Mouse (Mus musculus): Measurements from ENCODE around the gene Ikbke.

The Ikbke gene

DNA sequence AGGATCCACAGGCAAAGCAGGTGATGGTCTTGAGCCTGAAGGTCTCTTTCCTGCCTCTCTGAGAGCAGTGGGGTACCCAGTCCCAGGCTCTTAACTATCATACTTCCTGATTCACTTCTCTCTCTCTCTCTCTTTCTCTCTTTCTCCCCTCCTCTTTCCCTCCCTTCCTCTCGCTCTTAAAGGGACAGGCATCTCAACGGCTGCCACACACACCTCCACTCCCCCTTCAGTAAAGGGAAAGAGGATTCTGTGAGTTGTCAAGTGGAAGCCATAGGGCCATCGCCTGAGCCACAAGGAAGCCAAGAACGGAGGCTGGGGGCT is at the start of gene Ikbke:
Gene Ikbke (minus strand): TSS at position 151 of the 321 bp plus-strand sequence.
- no peak for DNase-seq

DNA sequence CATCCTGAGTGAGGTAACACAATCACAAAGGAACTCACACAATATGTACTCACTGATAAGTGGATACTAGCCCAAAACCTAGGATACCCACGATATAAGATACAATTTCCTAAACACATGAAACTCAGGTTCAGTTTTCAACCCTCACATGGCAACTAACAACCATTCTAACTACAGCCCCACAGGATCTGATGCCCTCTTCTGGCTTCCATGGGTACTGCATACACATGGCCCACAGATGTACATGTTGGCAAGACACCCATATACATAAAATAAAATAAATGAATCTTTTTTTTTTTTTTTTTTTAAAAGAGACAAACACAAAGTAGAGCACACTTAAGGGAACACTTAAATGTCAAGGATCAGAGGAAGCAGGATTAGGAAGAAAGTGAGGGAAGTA is 49.7 kb upstream of the Ikbke start:
- DNase-seq = peak in 1 of 2 experiments; percentile 46

DNA sequence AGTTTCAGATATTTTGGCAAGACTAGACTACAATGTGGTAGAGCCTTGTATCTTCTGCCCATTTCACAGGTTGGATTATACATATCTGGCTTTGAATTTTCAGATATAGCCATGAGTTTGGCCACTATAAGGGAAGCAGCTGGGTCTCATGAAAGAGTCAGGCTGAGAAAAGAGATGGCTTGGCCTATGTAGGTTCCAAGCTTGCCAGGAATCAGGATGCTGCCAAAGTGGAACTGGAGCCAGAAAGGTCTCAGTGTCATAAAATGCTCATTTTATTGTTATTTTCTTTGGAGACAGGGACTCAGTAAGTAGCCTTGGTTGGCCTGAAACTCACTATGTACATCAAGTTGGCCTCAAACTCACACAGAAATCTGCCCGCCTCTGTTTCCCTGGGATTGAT is 47.8 kb upstream of the Ikbke start:
- peak; percentile 61 to 77 for DNase-seq

DNA sequence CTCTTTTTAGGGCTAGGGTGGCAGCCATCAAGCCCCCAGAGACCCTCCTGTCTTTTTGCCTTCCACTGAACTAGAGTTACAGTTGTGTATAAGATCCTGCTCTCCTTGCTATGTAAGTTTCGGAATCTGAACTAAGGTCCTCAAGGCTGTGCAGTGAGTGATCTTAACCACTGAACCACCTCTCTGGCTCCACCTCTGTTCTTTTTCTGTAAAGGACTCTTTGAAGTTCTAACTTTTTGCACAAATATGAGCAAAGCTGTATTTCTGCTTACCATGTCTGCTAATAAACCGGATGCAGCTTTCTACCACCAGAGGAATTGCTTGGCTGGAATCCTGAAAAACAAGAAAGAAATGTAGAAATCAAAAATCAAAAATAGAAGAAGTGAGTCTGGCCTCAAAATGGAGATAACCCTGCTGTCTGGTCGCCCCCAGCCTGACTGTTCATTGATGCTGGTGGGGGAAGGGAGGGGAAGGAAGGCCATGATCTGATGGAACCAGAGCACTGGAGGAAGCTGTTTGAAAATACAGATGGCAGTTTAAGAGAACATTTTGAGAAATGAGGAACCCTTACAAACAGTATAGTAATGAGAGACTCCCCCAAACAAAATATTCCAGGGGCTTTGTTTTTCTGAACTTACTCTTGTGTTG is 45.5 kb upstream of the Ikbke start:
- DNase-seq = no peak

DNA sequence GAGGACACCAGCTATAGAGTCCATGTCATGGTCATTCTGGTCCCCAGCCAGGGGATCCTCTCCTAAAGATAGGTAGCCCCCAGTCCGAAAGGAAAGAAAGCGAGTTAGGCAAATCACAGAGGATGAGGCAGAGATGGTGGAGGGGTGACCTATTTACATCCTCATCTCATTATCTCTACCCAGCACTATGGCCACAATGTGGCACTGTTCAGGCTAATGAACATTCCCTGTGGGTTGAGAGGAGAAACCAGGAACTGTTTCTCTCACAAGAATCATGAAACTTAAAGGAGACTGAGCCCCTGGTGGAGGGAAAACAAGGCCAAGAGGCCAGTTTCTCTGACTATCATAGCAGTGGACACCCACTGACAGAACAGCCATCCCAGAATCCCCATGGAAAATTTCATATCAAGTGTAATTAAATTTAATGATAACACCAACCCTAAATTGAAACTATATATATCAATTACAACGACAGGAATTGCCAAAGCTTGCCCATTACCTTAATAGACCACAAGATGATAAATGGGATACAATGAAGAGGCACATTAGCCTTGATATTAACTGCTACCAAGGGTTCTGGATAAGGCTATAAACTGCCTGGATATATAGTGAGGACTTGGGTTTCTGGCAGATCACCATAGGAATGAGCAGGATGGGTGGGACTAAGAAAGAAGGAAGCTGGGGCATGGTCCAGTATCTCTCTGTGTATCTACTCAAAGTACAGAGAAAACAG is 40.4 kb upstream of the Ikbke start:
- no peak for DNase-seq

DNA sequence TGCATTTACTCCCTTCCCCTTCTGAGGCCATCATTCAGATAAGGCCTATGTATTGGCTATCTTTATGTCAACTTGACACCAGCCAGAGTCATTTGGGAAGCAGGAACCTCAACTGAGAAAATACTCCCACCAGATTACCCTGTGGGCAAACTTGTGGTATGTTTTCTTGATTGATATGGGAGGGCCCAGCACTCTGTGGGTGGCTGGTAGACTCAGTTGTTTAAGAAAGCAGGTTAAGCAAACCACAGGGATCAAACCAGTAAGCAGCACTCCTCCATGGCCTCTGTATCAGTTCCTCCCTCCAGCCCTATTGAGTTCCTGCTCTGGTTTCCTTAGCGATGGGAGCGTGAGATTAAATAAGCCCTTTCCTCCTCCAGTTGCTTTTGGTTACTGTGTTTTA is 39.0 kb upstream of the Ikbke start:
- no peak for DNase-seq

DNA sequence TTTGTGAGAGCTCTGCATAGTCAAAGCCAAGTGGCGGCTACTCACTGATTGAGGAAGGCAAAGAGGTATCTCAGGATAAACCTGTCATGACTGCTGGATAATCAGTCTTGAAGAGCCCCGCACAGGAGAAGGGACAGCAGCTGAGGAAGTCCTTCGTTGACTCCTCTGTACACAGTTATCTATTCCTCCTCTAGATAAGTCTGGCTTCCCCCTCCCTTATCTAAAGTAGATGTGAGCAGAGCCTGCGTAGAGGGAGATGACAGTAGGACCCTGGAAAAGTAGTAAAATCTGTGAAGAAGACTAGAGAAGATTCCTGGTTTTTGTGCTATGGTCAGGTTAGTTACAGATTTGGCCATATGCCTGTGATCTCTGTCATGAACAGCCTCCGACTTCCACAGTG is 38.2 kb upstream of the Ikbke start:
- DNase-seq = no peak

DNA sequence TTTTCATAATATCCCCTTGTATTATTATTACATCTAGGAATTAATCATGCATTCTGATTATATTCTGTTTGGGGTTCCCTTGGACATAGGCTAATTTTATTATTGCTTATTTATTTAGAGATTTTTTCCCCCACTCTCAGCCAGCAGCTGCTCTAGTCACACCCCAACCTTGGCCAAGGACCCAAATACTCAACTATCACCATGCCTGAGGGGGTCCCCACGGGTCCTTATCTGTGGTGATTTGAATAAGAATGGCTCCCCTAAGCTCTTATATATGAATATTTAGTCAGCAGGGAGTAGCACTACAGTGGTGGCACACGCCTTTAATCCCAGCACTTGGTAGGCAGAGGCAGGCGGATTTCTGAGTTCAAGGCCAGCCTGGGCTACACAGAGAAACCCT is 31.9 kb upstream of the Ikbke start:
- peak in 1 of 2 experiments; percentile 38 for DNase-seq

DNA sequence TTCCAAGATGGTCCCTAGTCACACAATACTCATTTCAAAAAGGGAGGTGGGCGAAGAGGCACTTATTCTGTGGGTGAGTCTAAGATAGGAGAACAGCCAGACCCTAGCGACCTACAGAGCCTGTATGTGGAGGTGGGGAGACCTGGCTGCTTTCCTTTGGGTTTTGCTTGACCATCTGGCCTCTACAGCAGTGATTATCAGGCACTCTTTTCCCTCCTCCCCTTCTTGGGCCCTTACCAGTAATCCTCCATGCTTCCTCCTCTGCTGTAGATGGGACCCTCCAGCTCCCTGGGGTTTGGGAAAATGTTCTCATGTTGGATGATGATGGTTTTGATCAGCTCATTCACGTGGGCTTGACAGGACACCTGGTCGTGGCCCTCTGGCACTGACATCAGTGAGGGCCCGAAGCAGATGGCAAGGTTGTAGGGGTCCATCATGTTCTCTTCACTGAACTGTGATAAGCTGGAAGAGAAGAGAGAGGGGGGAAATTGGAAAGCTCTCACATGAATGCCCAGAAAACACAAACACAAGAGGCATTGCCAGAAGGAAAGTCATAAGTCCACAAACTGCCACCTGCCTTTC is 30.9 kb upstream of the Ikbke start:
- peak; percentile 93 to 98 for DNase-seq

DNA sequence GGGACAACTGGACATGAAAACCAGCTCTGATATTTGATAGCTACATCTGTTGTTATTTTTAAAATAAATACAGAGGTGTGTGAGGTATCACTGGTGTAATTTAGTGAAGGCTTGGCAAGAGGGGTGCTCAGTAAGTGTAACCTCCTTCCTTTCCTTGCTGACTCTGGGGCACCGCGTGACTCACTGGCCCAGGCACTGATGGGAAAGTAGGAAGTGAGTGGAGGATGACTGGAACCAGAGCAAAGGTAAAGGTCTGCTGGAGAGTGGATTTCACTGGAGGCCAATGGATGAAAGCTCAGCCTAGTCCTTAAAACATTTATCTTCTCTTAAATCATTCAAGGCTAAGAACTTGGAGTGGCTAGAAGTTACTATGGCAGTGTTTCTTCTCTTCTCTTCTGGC is 21.3 kb upstream of the Ikbke start:
- no peak for DNase-seq

DNA sequence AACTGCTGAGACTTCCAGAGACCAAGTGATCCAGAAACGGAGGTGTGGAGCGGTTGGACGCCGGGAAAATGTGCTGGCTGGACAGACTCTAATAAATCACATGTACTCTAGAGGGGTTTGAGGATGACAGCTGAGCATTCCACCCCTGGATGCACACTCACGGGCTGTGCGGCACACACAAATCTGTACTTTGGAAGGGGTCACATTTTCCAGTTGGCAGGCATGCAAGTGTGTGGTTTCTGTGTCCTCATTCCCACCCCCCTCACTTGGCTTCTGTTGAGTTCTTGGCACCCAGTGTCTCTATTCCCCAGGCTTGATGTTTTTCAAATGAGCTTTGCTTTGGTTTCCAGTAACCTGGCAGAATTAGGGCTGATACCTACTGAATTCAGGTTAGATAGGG is 20.4 kb upstream of the Ikbke start:
- DNase-seq = peak; percentile 89

DNA sequence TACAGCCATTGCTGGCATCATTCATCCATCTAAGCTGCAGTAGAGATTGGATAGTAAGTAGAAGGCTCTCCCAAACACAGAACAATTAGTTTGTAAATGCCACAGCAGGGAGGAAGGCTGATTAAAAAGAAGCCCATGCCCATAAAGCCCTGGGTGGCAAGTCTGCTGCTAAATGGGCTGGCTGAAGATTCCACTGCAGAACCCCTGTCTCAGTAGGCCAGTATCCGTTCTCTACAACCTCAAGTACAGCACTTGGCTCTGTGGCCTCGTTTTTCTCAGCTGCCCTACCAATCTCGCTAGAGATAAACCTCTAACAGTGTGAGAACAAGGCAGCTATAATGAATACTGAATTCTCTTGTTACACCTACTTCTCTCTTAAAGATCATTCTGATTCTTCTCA is 19.8 kb upstream of the Ikbke start:
- DNase-seq = no peak

DNA sequence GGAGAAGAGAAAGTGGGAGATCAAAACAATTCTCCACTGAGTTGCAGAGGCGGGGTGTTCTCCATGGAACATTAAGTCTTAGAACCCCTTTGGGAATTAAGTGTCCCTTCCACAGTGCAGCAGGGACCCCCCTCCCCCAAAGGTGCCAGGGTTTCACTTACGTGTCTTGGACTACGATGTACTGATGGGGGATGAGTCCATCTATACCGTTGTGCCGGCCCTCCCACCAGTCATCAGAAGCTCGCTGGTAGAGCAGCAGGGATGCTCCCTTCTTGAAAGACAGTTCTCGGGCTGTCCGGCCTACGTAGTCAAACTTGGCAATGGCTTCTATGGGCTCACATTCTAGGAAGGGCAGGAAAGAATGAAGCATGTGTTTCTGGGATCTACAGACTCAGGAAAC is 18.8 kb upstream of the Ikbke start:
- DNase-seq = no peak

DNA sequence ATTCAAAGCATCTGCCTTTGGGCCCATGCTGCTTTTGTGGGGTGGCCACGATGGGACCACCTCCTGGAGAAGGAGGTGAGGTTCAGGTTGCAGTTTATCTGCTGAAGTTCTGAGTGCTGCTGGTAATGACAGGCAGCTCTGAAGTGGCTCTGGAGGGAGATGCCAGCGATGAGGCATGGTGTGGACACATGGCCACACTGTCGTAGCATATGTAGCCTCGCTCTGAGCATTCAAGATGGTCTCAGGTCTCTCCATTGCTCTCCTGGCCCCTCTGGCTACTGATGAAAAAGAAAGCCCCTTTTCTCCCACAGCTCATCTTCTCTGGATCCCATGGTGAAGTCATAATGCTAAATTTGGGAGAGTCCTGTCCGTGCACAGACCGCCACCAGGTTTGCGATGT is 17.3 kb upstream of the Ikbke start:
- no peak for DNase-seq

DNA sequence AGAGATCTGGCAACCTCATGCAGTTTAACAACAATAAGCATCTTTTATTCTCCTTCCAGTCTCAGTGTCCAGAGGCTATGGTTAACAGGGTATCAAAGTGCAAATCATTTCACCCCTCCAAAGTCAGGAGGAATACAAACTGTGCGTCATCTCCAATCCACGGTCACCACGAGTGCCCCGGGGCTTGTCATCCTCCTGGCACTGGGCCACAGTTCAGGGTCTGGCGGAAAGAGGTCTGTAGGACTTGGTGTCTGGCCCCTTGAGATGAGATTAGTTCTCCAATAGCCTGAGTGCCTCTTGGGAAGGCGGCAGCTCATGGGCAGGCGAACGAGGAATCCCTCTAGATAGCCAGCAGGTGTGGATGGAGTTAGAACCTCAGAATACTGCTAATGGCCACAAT is 15.8 kb upstream of the Ikbke start:
- DNase-seq = peak; percentile 66 to 74

DNA sequence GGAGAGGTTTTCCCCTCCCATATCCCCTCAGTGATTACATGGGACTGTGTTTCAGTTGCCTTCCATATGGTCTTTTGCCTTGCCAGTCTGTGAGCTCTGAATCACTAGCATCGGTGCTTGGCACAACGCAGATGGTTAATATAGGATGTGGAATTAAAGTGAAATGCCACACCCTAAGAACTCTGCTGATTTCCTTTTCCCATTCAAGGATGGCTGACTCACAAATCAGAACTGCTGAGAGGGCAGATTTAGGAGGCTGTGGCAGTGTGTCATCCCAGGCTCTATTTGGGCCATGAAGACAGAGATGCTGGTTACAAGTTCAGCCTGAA is 14.5 kb upstream of the Ikbke start:
- DNase-seq = no peak

DNA sequence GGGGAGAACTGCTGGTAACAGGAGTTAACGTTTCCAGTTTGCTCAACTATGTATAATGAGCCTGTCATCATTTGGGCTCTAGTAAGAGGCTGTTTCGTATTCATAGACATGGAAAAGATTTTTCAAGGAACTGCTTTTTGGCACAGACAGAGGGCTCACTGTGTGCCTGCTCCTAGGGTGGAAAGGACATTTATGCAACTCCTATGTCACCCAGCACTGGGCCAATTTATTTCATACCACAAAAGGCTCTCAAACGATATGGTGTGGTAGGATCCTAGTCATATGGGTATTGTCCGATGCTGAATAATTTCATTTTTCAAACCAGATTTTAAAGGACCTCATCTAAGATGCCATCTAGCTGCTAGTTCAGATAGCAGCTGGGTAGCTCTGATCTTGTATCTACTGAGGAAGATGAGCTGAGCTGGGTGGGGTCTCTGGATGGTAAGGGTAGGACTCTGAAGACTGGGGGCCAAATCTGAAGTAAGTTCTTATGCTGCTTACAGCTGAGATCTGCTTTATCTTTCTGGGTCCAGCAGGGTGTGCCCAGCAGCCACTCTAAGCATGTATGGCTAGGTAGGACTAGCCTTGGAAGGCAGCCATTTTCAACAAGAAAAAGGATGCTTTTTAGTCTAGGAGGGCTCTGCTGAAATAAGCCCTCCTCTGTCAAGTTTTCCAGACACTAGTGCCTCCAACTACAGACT is 14.0 kb upstream of the Ikbke start:
- peak in 1 of 2 experiments; percentile 45 for DNase-seq

DNA sequence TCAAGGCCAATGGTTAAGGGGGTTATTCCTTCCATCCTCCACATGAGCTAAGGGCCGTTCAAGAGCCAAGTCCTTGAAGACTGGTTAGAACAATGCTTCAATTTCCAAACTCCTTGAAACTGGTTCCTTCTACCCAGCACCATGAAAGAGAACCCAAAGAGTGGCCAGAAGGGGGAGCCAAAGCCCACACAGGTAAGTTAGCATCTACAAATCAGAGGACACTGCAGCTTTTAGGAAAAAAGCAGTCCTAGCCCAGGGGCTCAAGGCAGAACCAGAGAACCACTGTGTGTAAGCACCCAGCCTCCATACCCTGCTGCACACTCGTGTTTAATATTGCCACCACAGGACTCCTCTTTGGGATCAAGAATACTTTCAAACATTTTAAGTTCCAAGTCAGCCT is 11.2 kb upstream of the Ikbke start:
- DNase-seq = peak; percentile 83 to 86

DNA sequence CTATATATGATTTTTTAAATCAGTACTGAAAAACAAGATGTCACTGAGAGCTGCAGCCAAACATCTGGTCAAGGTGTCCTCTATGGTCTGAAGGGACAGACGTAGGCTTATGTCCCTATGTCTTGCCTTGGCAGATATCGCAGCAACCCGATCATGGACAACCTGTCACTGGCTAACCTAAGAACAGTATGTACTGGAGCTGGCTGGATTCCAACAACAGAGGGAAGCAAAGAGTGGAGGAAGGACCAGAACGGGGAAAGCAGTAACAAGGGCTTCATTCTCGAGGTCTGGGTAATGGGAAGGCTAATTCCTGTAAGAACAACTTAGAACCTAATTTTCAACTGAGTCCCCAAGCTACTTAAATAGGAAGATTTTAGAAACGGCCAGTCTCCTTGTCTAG is 9.5 kb upstream of the Ikbke start:
- DNase-seq = peak in 1 of 2 experiments; percentile 46

DNA sequence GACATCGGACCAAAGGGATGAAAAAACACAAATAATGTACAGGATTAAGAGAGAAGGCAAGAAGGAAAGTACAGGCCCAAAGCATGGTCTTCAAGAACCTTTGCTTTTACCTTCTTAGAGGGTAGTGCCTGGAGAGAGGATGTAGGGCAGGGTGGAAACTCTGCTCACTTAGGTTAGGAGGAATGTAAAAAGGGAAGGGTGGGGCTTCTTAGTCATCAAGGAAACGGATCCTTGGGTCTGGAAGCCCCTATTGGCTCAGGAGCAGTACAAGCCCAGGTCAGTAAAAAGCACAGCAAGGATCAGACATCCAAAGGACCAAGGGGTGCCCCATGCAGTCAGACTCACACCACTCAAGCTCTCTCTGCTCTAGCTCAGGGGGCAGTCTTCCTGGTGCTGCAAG is 7.9 kb upstream of the Ikbke start:
- DNase-seq = peak in 1 of 2 experiments; percentile 10

DNA sequence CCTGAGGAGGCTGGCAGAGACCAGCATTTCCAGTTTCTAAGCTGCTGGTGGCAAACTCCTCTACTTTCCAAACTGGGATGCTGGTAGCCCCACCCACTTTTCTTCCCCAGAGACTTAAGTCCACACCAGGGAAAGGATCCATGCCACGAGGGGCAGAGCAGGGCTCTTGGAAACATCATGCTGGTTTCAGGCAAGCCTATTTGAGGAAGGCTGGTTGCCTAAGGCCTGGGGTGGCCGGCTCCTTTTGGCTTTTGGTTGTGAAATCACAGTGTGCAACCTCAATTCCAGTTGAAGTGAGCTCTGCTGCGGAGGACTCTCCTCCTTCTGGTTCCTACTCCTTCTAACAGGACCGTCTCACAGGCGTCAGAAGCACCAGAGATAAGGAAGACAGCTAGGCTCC is 7.4 kb upstream of the Ikbke start:
- DNase-seq = peak in 1 of 2 experiments; percentile 20

DNA sequence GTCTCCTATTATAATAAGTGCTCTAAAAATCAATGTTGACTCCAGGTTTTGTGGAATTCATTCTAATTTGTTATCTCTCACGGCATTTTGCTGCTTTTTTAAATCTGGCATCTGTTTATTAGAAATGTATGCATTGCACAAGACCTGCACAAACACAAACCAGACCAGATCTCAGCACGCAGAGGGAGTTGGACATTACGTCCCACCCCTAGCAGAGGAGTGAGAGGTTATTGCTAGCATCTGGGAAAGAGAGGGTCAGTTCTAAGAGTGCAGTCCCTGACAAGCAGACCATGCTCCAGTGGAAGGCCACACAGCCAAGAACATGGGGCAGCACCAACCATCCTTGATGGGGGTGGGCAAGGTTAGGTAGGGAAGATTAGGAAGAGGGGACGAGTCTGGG is 5.2 kb upstream of the Ikbke start:
- DNase-seq = no peak

DNA sequence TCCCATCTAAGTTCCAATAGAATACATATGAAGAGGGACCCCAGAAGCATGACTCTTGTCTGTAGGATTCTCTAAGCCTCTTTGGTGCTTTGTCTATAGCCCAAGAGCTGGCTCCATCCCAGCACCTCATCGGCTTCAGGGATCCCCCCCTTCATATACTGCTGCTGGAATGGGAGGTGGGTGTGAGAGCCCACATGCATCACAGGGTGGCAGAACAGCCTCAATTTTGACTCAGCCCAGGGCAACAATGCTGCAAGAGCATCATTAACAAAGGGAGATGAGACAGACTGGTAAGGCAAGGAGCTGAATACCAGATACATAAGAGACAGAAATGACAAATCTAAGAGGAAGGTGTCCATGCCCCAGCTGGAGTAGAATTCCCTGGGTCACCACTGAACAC is 4.8 kb upstream of the Ikbke start:
- DNase-seq = peak; percentile 34 to 45

DNA sequence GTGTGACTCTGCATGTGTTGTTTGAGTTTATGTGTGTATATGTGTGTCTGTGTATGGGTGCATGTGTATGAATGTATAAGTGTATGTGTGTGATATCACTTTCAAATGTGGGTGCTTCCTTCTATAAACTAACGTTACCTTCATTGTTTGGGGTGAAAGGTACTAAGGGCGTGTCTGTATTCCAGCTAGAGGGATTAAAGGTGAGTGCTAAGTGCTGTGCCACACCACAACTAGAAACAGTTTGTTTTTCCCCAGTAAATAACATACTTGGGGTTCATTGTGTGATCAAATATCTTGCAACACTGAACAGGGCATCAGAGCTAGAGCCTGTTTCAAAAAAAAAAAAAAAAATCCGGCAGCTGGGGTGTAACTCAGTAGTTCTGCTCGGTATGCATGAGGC is 2.3 kb upstream of the Ikbke start:
- no peak for DNase-seq
